Comparison of ENCODE assay signal across 9 mouse cellular contexts in genomic region chr7:70346951-70347617, GRCm38 (mm10). TPM values are rescaled to one million over a fixed set of nuclear protein-coding genes. Genes with fewer than 3 reads are reported as not detected.
DNase-seq lines count a peak whose midpoint lies in the region; ATAC-seq and TF ChIP-seq lines count a peak whose summit lies in the region.
"Had no signal": no experiment of that assay in that cellular context is flagged by ENCODE, and none has a peak within 500 bp of the region (broad histone marks: within the 10 kb centered on the region; RNA-seq: fewer than 3 reads in every experiment).

No protein-coding gene starts in this region.

- no peaks in the 10 kb centered on the region for H3K4me1 ChIP-seq in liver, embryonic 12.5 days
- peaks cover 30% of the 10 kb centered on the region for H3K4me1 ChIP-seq in forebrain, embryonic 15.5 days
- peaks cover 36% of the 10 kb centered on the region for H3K4me1 ChIP-seq in kidney, postnatal 0 days (replicated peaks; ENCODE audit: insufficient read depth, low read length)
- H3K4me1 ChIP-seq in neural tube, embryonic 14.5 days (ENCODE audit: control insufficient read depth, insufficient read depth, low read length): peaks cover 43% of the 10 kb centered on the region

- WGBS in liver, embryonic 12.5 days (ENCODE audit: insufficient replicate concordance): 7% methylated on average over 20 of the region's 20 CpGs
- 8% methylated on average over 20 of the region's 20 CpGs for WGBS in forebrain, embryonic 15.5 days
- WGBS in kidney, postnatal 0 days: 19% methylated on average over 20 of the region's 20 CpGs
- 10% methylated on average over 20 of the region's 20 CpGs for WGBS in neural tube, embryonic 14.5 days

- DNase-seq in liver: no peak
- DNase-seq in kidney, postnatal 0 days (ENCODE audit: low spot score): peak; percentile 61
- DNase-seq in layer of hippocampus, adult 11-12 months (ENCODE audit: low spot score): no peak
- DNase-seq in thymus, postnatal 25 days: no peak

- H3K27ac ChIP-seq in liver, embryonic 12.5 days: peak overlapping the region; percentile 36; the same call in 1 of the 2 replicates
- peak overlapping the region; percentile 92 for H3K27ac ChIP-seq in forebrain, embryonic 15.5 days (replicated peaks)
- peak overlapping the region; percentile 96 for H3K27ac ChIP-seq in kidney, postnatal 0 days
- H3K27ac ChIP-seq in neural tube, embryonic 14.5 days (ENCODE audit: low read depth, low read length): peak overlapping the region; percentile 94

- peaks cover 96% of the 10 kb centered on the region for H3K27me3 ChIP-seq in liver, embryonic 12.5 days (replicated peaks)
- H3K27me3 ChIP-seq in forebrain, embryonic 15.5 days: peaks cover 75% of the 10 kb centered on the region
- H3K27me3 ChIP-seq in kidney, postnatal 0 days (ENCODE audit: insufficient read depth, low read length): no peaks in the 10 kb centered on the region
- H3K27me3 ChIP-seq in neural tube, embryonic 14.5 days (ENCODE audit: control insufficient read depth, insufficient read depth, low read length): peaks cover 11% of the 10 kb centered on the region

- no peak overlapping the region for H3K4me2 ChIP-seq in liver, embryonic 12.5 days
- peak overlapping the region; percentile 72 for H3K4me2 ChIP-seq in forebrain, embryonic 15.5 days (replicated peaks)
- peak overlapping the region; percentile 93 for H3K4me2 ChIP-seq in kidney, postnatal 0 days (ENCODE audit: low read length)
- H3K4me2 ChIP-seq in neural tube, embryonic 14.5 days (ENCODE audit: low read depth, low read length): peak overlapping the region; percentile 71

- H3K9me3 ChIP-seq in liver, embryonic 12.5 days (replicated peaks): no peaks in the 10 kb centered on the region
- H3K9me3 ChIP-seq in forebrain, embryonic 15.5 days: no peaks in the 10 kb centered on the region
- no peaks in the 10 kb centered on the region for H3K9me3 ChIP-seq in kidney, postnatal 0 days (replicated peaks; ENCODE audit: low read length)
- no peaks in the 10 kb centered on the region for H3K9me3 ChIP-seq in neural tube, embryonic 14.5 days (ENCODE audit: control insufficient read depth, low read length)

- no peaks in the 10 kb centered on the region for H3K36me3 ChIP-seq in liver, embryonic 12.5 days
- H3K36me3 ChIP-seq in forebrain, embryonic 15.5 days: no peaks in the 10 kb centered on the region
- 0 out of 2 replicates have a peak, but pooled peaks cover 7% of the 10 kb centered on the region for H3K36me3 ChIP-seq in kidney, postnatal 0 days (ENCODE audit: insufficient read depth, low read length)
- H3K36me3 ChIP-seq in neural tube, embryonic 14.5 days (ENCODE audit: control insufficient read depth, insufficient read depth, low read length): no peaks in the 10 kb centered on the region
- H3K36me3 ChIP-seq: G1E had no signal

- ATAC-seq in liver, embryonic 12.5 days: no peak
- ATAC-seq in forebrain, embryonic 15.5 days (replicated peaks): no peak
- ATAC-seq in kidney, postnatal 0 days (replicated peaks; ENCODE audit: low FRiP score, low read depth): no peak
- no peak for ATAC-seq in neural tube, embryonic 14.5 days (ENCODE audit: low read depth)
- no peak for ATAC-seq in megakaryocyte-erythroid progenitor cell, adult 5-6 weeks (replicated peaks; ENCODE audit: low FRiP score, low TSS enrichment, poor library complexity, severe bottlenecking)

- no peak for TF ChIP-seq CTCF in kidney, postnatal 0 days (IDR thresholded peaks at IDR 0.05; ENCODE audit: low read depth)

- H3K4me3 ChIP-seq in liver, embryonic 12.5 days: no peak overlapping the region
- H3K4me3 ChIP-seq in forebrain, embryonic 15.5 days: no peak overlapping the region
- H3K4me3 ChIP-seq in kidney, postnatal 0 days (replicated peaks; ENCODE audit: low read depth, low read length): peak overlapping the region; percentile 30; the same call in 1 of the 2 replicates
- H3K4me3 ChIP-seq in neural tube, embryonic 14.5 days (ENCODE audit: low read depth, low read length): no peak overlapping the region

- no peak overlapping the region for H3K9ac ChIP-seq in liver, embryonic 12.5 days
- peak overlapping the region; percentile 55 for H3K9ac ChIP-seq in forebrain, embryonic 15.5 days (replicated peaks)
- peak overlapping the region; percentile 96 for H3K9ac ChIP-seq in kidney, postnatal 0 days (ENCODE audit: low read depth, low read length)
- H3K9ac ChIP-seq in neural tube, embryonic 14.5 days (replicated peaks; ENCODE audit: low read depth, low read length): peak overlapping the region; percentile 21; the same call in 1 of the 2 replicates

RNA-seq across cellular contexts. Expression of gene Nr2f2, which starts 19.5 kb away (rescaled TPM):
- 23.3 and 26.8 TPM in 2 replicates for polyA plus RNA-seq in liver, embryonic 12.5 days (2016; fragmentation: Nextera tagmentation; extraction: Ambion mirVana)
- 76.2 and 95.0 TPM in 2 replicates for polyA plus RNA-seq in forebrain, embryonic 15.5 days (2015; fragmentation: Nextera tagmentation; extraction: Ambion mirVana)
- 190 and 203 TPM in 2 replicates for polyA plus RNA-seq in kidney, postnatal 0 days (2015; fragmentation: Nextera tagmentation; extraction: Ambion mirVana)
- polyA plus RNA-seq in neural tube, embryonic 14.5 days (2014; fragmentation: Nextera tagmentation; extraction: Ambion mirVana): 72.9 and 89.2 TPM in 2 replicates
- total RNA-seq in megakaryocyte-erythroid progenitor cell, adult 5-6 weeks (2014; fragmentation: Nextera tagmentation): not detected in 2 replicates
- total RNA-seq in megakaryocyte-erythroid progenitor cell, adult 5-6 weeks (2017): not detected in 2 replicates
- polyA plus RNA-seq: G1E had no signal

Comparison
In these comparisons a context has a peak if more than half of its experiments do, and no peak if none do; other contexts are left out.
1. H3K27ac ChIP-seq: peak in every context shown above with its lines; median percentile 96 in kidney, postnatal 0 days; 94 in neural tube, embryonic 14.5 days; 92 in forebrain, embryonic 15.5 days; 36 in liver, embryonic 12.5 days.